ENCODE assay signal across 27 mouse cellular contexts in the genomic region with DNA sequence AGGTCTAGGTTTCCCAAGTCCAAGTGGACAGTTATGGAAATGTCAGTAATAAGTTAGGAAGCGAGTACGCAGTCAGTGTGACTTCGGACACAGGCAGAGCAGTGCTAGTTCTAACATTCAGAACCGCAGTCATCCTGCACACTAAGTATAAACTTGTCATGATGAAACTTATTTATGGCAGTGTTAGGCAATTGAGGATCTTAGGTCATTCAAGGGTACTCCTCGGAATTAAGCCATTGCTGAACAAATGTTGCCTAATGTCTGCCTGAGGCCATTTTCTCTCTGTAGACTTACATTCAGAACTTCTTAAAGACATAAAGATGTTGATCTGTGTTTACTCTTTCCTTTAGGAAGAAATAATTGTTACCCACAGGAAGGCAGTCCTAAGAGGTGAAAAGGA.
DNase-seq lines count a peak whose midpoint lies in the region; TF ChIP-seq lines count a peak whose summit lies in the region.
"Had no signal": no experiment of that assay in that cellular context is flagged by ENCODE, and none has a peak within 500 bp of the region (broad histone marks: within the 10 kb centered on the region; RNA-seq: fewer than 3 reads in every experiment).

No protein-coding gene starts in this region.

- H3K4me1 ChIP-seq in kidney, adult 2 months (ENCODE audit: control insufficient read depth, insufficient read depth, low read length) = no peaks in the 10 kb centered on the region
- H3K4me1 ChIP-seq in brown adipose tissue, adult 24 weeks (ENCODE audit: control insufficient read depth, insufficient read depth, insufficient read length, low read length) = no peaks in the 10 kb centered on the region
- H3K4me1 ChIP-seq: embryonic facial prominence, embryonic 12.5 days; forebrain, embryonic 10.5 days; forebrain, embryonic 15.5 days; heart, embryonic 10.5 days; hindbrain, embryonic 12.5 days; midbrain, embryonic 13.5 days had no signal

- WGBS in kidney, adult 2 months = 66% methylated on average over 5 of the region's 5 CpGs

- no peak overlapping the region for H3K4me3 ChIP-seq in kidney, adult 2 months (ENCODE audit: insufficient read depth, low read depth, low read length)
- no peak overlapping the region for H3K4me3 ChIP-seq in brown adipose tissue, adult 24 weeks (ENCODE audit: insufficient read depth, low read depth, low read length)
- H3K4me3 ChIP-seq: embryonic facial prominence, embryonic 12.5 days; forebrain, embryonic 10.5 days; forebrain, embryonic 15.5 days; heart, embryonic 10.5 days; heart, embryonic 15.5 days; hindbrain, embryonic 12.5 days; midbrain, embryonic 13.5 days had no signal

- no peaks in the 10 kb centered on the region for H3K36me3 ChIP-seq in kidney, adult 2 months (ENCODE audit: control insufficient read depth, insufficient read depth, low read length)
- H3K36me3 ChIP-seq: embryonic facial prominence, embryonic 12.5 days; forebrain, embryonic 10.5 days; forebrain, embryonic 15.5 days; heart, embryonic 10.5 days; heart, embryonic 15.5 days; hindbrain, embryonic 12.5 days; midbrain, embryonic 13.5 days had no signal

- no peak for TF ChIP-seq POLR2A in kidney, adult 2 months (IDR thresholded peaks at IDR 0.05; ENCODE audit: low read depth, low read length)

- no peak for TF ChIP-seq CTCF in kidney, adult 2 months (conservative IDR thresholded peaks at IDR 0.05; ENCODE audit: insufficient read depth, insufficient read length, low read depth, low read length)

- no peak overlapping the region for H3K27ac ChIP-seq in kidney, adult 2 months (ENCODE audit: insufficient read depth, low read depth, low read length)
- H3K27ac ChIP-seq in brown adipose tissue, adult 24 weeks (replicated peaks; ENCODE audit: low read depth, low read length) = peak overlapping the region; percentile 62
- H3K27ac ChIP-seq: embryonic facial prominence, embryonic 12.5 days; forebrain, embryonic 10.5 days; forebrain, embryonic 15.5 days; heart, embryonic 10.5 days; heart, embryonic 15.5 days; hindbrain, embryonic 12.5 days; hindbrain, postnatal 0 days; midbrain, embryonic 13.5 days had no signal

- no peaks in the 10 kb centered on the region for H3K27me3 ChIP-seq in kidney, adult 2 months (replicated peaks; ENCODE audit: control insufficient read depth, insufficient read depth, low read length)
- H3K27me3 ChIP-seq: embryonic facial prominence, embryonic 12.5 days; forebrain, embryonic 15.5 days; heart, embryonic 15.5 days; hindbrain, embryonic 12.5 days; midbrain, embryonic 13.5 days had no signal

- peak; percentile 19 for DNase-seq in adrenal gland, adult 2 months
- DNase-seq in adrenal gland, postnatal 25 days = no peak
- DNase-seq in kidney, adult 2 months = peak; percentile 2
- no peak for DNase-seq in kidney, adult 11 months
- peak; percentile 16 for DNase-seq in 3T3-L1 (ENCODE audit: low read depth, low spot score)
- DNase-seq in ovary, postnatal 36 days (ENCODE audit: low spot score) = no peak
- DNase-seq in gastrocnemius, postnatal 10 days = no peak
- DNase-seq: cerebellum, adult 11-12 months; cerebellum, adult 9-11 months; embryo, embryonic 11 days; gastrocnemius, postnatal 36 days; kidney, postnatal 14 days; liver; lung, postnatal 10 days; retina, postnatal 1 day; right cerebral cortex, postnatal 14 days; thymus, adult 18-20 months; thymus, postnatal 25 days had no signal

Comparison
In these comparisons a context has a peak if more than half of its experiments do, and no peak if none do; other contexts are left out.
1. DNase-seq: peak in adrenal gland, adult 2 months (single experiment), kidney, adult 2 months (single experiment) and 3T3-L1 (single experiment); none in adrenal gland, postnatal 25 days (single experiment), kidney, adult 11 months (single experiment), ovary, postnatal 36 days (single experiment) and gastrocnemius, postnatal 10 days (single experiment).